Mouse (Mus musculus): ENCODE data around the gene Sh3rf1. TPM values are rescaled to one million over a fixed set of nuclear protein-coding genes. Genes with fewer than 3 reads are reported as not detected.

Sh3rf1 gene
- polyA plus RNA-seq, 1 experiment from 2014 or later, result 7.8 TPM

DNA sequence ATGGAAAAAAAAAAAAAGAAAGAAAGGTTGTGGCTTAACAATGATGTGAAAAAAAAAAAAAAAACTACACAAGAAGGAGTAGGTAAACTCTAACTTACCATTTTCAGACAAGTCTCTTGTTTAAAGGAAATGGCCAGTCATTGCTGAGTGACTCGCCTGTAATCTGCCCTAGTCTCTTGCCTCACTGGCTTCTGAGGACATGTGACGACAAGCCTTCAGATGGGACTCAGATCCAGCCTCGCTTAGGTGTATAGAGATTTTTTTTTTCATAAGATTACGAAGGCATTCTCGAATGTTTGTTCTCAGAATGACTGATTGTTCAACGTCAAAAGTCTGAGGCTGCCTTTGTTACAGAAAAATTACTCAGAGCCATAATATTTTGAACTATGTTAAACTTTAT lies 116.0 kb downstream of the Sh3rf1 start:
- WGBS, result 89% methylated on average over 6 of the region's 6 CpGs

DNA sequence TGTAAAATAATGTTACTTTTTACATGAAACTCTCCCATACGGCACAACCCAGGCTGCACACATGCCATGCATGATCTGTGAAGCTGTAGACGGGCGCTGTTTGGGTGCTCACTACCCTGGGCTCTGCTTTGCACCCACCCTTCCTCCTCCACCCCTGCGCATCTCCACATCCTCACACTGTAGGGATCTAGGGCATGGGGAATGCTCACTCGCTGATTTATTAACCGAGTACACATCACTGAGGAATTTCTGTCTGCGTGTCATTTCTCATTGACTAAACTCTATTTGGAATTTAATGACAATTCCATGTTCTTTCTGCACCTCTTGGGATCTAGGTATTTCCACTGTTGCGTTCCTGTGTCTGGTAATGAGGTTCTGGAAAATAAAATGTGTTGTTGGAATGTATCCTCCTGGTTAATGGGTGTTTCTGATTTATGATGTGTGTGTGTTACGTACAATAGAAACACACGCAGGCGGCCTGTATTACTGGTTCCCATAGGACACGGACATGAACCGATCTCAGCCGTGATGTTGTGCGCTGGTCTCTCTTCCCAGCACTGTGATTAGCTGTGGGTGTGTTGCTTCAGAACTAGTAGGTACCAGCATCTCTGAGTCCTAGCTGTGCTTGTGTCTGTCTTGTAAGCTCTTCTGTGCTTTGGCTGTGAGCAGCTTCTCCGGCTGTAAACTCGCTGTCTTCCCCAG lies 116.8 kb downstream of the Sh3rf1 start:
- Histone ChIP-seq H3K4me3 (no peak overlapping the region), H3K4me1 (peaks cover 11% of the 10 kb centered on the region), H3K27ac (no peak overlapping the region), H3K9me3 (replicated peaks) (no peaks in the 10 kb centered on the region), H3K27me3 (ENCODE audit: low read depth, poor library complexity, severe bottlenecking) (no peaks in the 10 kb centered on the region), H3K36me3 (no peaks in the 10 kb centered on the region)
- 89% methylated on average over 17 of the region's 17 CpGs for WGBS
- DNase-seq (ENCODE audit: low spot score), result no peak

More for the DNA sequence above, 116.0 kb downstream of the Sh3rf1 start:
- Histone ChIP-seq H3K36me3 (no peaks in the 10 kb centered on the region), H3K9me3 (replicated peaks) (no peaks in the 10 kb centered on the region), H3K4me1 (peaks cover 11% of the 10 kb centered on the region), H3K4me3 (no peak overlapping the region), H3K27ac (no peak overlapping the region), H3K27me3 (ENCODE audit: low read depth, poor library complexity, severe bottlenecking) (no peaks in the 10 kb centered on the region)
- DNase-seq (ENCODE audit: low spot score), result no peak

DNA sequence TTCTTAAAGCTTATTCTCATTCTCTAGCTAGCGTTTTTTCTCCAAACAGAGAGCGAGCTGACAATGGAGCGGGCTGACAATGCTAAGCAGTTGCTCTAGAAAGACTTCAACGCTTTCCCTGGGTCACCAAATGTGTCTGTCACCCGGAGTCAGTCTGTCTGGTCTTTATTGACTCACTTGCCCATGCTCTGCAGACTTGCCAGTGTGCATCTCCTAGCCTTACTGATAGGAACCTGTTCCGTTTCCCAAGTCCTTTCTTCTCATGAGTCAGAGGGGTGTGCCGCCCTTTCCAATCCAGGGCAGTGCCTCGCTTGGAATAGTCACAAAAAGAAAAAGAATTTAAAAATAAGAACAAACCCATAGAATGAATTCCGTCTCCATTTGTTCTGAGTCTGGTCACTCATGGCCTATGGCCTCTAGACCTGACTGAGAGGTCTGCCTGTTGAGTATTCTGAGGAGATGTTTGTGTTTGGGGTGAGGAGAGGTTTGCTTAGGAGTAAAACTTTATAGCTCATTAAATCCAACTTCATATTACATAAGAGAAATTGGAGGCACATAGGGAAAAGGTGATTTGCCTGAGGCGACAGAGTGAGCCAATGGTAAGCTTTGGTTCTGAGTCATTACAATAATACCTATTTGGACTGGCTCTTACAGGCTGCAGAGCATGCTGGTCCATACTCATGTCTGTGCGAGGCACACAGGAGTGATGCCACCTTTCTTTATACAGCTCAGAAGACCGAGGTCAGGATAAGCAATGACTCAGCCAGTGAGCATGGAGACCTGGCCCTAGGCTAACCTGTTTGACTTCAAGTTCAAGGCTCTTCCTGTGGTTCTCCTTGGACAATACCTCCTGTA lies 118.1 kb downstream of the Sh3rf1 start:
- Histone ChIP-seq H3K9me3 (replicated peaks) (no peaks in the 10 kb centered on the region), H3K4me3 (no peak overlapping the region), H3K27me3 (ENCODE audit: low read depth, poor library complexity, severe bottlenecking) (no peaks in the 10 kb centered on the region), H3K27ac (no peak overlapping the region), H3K36me3 (no peaks in the 10 kb centered on the region), H3K4me1 (peaks cover 11% of the 10 kb centered on the region)
- no peak for DNase-seq (ENCODE audit: low spot score)
- 84% methylated on average over 12 of the region's 12 CpGs for WGBS

DNA sequence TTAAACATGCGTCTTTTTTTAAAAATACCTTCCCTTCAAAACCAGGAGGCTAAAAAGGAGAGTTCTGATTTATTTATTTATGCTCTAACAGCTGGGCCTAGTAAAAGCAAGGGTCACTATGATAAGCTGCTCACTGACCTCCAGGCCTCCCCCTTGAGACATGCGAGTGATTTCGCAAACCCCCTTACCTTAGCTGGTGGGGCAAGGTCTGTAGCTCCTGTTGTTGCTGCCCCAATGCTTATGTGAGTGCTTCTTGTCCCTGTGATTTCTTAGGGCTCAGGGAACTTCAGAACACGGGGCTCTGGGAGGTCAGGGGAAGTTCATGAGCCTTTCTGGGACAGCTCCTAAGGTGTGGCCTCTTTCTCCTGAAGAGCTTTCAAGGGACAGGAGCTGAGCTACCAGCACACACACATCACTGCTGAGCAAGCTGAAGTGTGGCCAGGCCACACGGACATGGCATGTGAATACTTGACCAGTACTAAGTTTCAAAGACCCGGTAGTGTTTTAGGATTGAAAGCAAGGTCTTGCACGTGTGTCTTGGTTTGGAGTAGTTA lies 118.9 kb downstream of the Sh3rf1 start:
- Histone ChIP-seq H3K4me1 (peaks cover 11% of the 10 kb centered on the region), H3K4me3 (no peak overlapping the region), H3K9me3 (replicated peaks) (no peaks in the 10 kb centered on the region), H3K27ac (no peak overlapping the region), H3K27me3 (ENCODE audit: low read depth, poor library complexity, severe bottlenecking) (no peaks in the 10 kb centered on the region), H3K36me3 (no peaks in the 10 kb centered on the region)
- WGBS, result 72% methylated on average over 7 of the region's 7 CpGs
- DNase-seq (ENCODE audit: low spot score), result no peak

DNA sequence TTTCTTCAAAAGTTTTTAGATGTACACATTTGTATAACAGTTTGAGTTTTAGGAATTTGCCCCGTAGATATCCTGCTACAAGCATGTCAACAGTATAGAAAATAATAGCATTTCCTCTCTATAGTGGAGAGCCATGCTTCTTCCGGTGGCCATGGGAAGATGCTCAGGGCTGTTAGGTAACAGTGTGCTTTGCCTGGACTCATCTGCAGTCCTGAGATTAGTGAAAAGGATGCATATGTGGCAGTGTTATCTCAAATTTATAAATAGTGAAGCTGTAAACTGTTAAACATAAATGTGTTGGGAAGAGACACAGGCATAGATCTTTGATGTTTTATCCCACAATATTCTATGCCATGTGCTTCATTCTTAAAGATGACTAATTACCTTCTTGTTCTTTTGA lies 120.8 kb downstream of the Sh3rf1 start:
- peaks cover 15% of the 10 kb centered on the region for H3K4me1 ChIP-seq
- no peak overlapping the region for H3K27ac ChIP-seq
- no peak overlapping the region for H3K4me3 ChIP-seq
- no peaks in the 10 kb centered on the region for H3K9me3 ChIP-seq (replicated peaks)
- WGBS, result 85% methylated on average over 2 of the region's 2 CpGs
- DNase-seq (ENCODE audit: low spot score), result no peak
- peaks cover 3% of the 10 kb centered on the region for H3K36me3 ChIP-seq
- no peaks in the 10 kb centered on the region for H3K27me3 ChIP-seq (ENCODE audit: low read depth, poor library complexity, severe bottlenecking)

DNA sequence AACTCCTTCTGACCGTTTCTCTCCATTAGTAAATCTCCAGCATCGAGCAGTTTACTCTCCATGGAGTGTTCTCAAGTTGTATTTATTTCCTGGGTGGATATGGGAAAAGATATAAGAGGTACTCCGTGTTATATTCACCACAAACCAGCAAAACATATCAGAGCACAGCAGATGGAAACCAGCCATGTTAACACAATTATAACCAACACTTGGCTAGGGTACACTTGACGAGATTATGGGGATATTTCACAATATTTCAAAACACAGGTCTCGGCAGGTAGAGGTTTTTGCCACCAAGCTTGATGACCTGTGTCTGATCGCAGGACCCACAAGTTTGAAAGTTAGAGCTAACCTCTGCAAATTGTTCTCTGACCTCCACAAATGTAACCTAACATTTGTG lies 123.3 kb downstream of the Sh3rf1 start:
- no peaks in the 10 kb centered on the region for H3K27me3 ChIP-seq (ENCODE audit: low read depth, poor library complexity, severe bottlenecking)
- DNase-seq (ENCODE audit: low spot score), result no peak
- 94% methylated on average over 6 of the region's 6 CpGs for WGBS
- peaks cover 8% of the 10 kb centered on the region for H3K36me3 ChIP-seq
- H3K27ac ChIP-seq, result no peak overlapping the region
- no peaks in the 10 kb centered on the region for H3K9me3 ChIP-seq (replicated peaks)
- H3K4me1 ChIP-seq, result peaks cover 8% of the 10 kb centered on the region; the same call in 1 of the 2 replicates
- H3K4me3 ChIP-seq, result no peak overlapping the region

DNA sequence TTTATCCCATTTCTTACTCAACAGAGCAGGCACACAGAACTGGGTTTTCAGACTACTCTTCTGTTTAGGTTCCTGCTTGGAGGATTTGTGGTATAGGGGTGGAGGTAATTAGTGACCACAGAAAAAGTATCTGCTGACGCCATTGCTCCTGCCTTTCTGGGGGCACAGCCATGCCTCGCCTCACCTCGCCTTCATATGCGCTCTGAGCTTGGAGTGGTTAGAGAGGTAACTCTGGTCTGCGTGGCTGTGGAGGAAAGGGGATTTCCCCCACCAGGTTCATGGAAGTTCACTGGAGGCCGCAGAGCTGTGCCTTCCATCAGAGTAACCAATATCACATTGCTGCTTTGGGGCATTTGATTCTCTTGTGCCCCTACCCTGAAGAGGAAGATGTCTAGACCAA lies 123.9 kb downstream of the Sh3rf1 start:
- WGBS, result 95% methylated on average over 6 of the region's 6 CpGs
- Histone ChIP-seq H3K27ac (no peak overlapping the region), H3K4me1 (peaks cover 6% of the 10 kb centered on the region; the same call in 1 of the 2 replicates), H3K4me3 (no peak overlapping the region), H3K9me3 (replicated peaks) (no peaks in the 10 kb centered on the region), H3K36me3 (peaks cover 8% of the 10 kb centered on the region), H3K27me3 (ENCODE audit: low read depth, poor library complexity, severe bottlenecking) (no peaks in the 10 kb centered on the region)
- DNase-seq (ENCODE audit: low spot score), result no peak

DNA sequence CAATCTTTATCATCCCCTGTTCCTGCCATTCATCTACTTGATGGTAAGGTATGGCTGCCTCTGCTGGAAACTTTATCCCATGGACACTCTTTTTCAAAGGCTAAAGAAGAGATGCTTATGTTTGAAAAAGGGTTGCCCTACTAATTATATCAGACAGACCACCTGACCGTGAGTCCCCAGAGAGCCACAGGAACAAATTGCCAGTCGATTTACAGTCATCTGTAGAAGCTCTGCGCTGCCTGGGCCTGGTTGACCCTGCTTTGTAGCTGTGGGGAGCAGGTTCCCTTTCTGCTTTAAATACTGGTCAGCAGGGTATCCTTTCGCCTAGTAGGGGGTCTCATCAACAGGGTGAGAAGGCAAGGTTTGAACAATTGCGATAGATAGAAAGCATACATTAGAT lies 124.4 kb downstream of the Sh3rf1 start:
- 0 out of 2 replicates have a peak, but pooled peaks cover 4% of the 10 kb centered on the region for H3K4me1 ChIP-seq
- no peak overlapping the region for H3K27ac ChIP-seq
- no peak for DNase-seq (ENCODE audit: low spot score)
- 73% methylated on average over 5 of the region's 5 CpGs for WGBS
- H3K27me3 ChIP-seq (ENCODE audit: low read depth, poor library complexity, severe bottlenecking), result no peaks in the 10 kb centered on the region
- H3K9me3 ChIP-seq (replicated peaks), result no peaks in the 10 kb centered on the region
- peaks cover 8% of the 10 kb centered on the region for H3K36me3 ChIP-seq
- no peak overlapping the region for H3K4me3 ChIP-seq

DNA sequence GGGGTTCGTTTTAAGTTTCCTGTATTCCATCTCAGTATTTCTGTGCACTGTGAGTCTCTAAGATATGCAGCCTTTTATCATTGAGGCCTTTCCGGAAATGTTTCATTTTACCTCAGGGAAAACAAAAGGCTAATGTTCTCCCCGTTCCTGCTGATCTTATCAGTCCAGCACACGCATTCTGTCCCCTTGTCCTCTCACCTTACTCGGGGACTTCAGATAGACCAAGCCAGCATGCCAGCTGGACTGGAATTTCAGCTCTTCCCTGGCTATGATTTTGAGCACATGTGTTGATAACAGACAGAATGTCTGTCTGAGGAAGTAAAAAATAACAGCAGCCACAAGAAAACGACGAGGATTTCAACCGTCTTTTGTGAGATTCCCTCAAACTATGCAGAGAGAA lies 124.8 kb downstream of the Sh3rf1 start:
- Histone ChIP-seq H3K4me3 (no peak overlapping the region), H3K4me1 (0 out of 2 replicates have a peak, but pooled peaks cover 4% of the 10 kb centered on the region), H3K36me3 (peaks cover 8% of the 10 kb centered on the region), H3K27me3 (ENCODE audit: low read depth, poor library complexity, severe bottlenecking) (no peaks in the 10 kb centered on the region), H3K27ac (no peak overlapping the region), H3K9me3 (replicated peaks) (no peaks in the 10 kb centered on the region)
- DNase-seq (ENCODE audit: low spot score), result no peak
- WGBS, result 71% methylated on average over 8 of the region's 8 CpGs

DNA sequence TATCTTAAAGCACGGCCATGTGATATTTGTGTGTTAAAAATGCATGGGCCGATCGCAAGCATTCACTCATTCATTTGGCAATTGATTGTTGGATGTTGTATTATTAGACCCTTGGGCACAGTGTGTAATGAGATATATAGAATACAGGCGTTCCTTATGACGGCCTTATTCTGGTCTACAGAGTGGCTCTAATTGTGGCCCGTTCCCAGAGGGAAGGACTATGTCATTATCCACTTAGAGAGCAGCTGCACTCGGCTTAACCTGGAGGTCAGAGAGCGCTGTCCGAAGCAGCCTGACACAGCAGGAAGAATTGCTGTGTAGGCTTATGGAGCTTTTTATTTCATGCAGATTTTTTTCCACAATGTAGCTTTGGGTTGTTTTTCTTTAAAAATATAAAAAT lies 126.8 kb downstream of the Sh3rf1 start:
- Histone ChIP-seq H3K27ac (no peak overlapping the region), H3K9me3 (replicated peaks) (no peaks in the 10 kb centered on the region), H3K36me3 (peaks cover 8% of the 10 kb centered on the region), H3K4me1 (0 out of 2 replicates have a peak, but pooled peaks cover 4% of the 10 kb centered on the region), H3K4me3 (no peak overlapping the region), H3K27me3 (ENCODE audit: low read depth, poor library complexity, severe bottlenecking) (no peaks in the 10 kb centered on the region)
- no peak for DNase-seq (ENCODE audit: low spot score)
- 57% methylated on average over 9 of the region's 9 CpGs for WGBS

DNA sequence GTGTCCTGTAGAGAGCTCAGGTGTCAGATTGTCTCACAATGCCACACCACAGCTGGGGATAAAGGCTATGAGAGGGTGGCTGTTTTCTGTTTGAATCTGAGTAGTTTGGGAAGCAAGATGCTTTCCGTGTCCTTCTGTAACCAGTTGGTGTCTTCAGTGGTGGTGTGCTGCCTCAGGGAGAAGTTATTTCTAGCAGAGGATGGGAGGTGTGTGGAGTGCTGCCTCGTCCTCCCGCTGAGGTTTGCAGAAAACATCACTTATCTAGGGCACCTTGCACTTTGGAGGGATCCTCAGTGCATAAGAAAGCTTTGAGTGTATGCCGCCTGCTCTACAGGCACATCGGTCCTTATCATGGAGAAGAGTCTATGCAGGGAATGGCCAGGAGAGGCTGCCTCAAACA lies 128.0 kb downstream of the Sh3rf1 start:
- 93% methylated on average over 5 of the region's 5 CpGs for WGBS

DNA sequence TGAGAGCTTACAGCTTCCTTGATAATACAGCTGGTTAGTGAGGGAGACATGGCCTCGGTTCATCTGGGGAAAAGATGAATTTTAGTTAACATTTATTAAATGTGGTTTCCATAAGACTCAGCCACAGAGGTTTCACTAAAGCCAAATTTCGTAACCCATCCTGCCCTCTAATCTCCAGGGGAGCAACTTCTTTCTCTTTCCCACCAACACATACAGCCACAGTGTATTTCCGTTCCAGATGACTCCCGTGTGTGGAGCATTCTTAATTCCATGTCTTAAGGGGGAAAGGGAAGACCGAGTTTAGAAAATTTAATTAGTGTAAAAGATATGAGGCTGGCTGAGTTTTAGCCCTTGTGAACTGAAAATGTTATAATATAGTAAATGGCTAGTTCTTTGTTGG lies 131.8 kb downstream of the Sh3rf1 start:
- WGBS, result 85% methylated on average over 5 of the region's 5 CpGs
- Histone ChIP-seq H3K4me1 (no peaks in the 10 kb centered on the region), H3K27me3 (ENCODE audit: low read depth, poor library complexity, severe bottlenecking) (no peaks in the 10 kb centered on the region), H3K27ac (no peak overlapping the region), H3K9me3 (replicated peaks) (no peaks in the 10 kb centered on the region), H3K36me3 (no peaks in the 10 kb centered on the region), H3K4me3 (no peak overlapping the region)
- DNase-seq (ENCODE audit: low spot score), result no peak

More for the DNA sequence above, 128.0 kb downstream of the Sh3rf1 start:
- H3K9me3 ChIP-seq (replicated peaks), result no peaks in the 10 kb centered on the region
- no peaks in the 10 kb centered on the region for H3K27me3 ChIP-seq (ENCODE audit: low read depth, poor library complexity, severe bottlenecking)
- H3K4me3 ChIP-seq, result no peak overlapping the region
- DNase-seq (ENCODE audit: low spot score), result no peak
- H3K36me3 ChIP-seq, result peaks cover 8% of the 10 kb centered on the region
- H3K27ac ChIP-seq, result no peak overlapping the region
- H3K4me1 ChIP-seq, result 0 out of 2 replicates have a peak, but pooled peaks cover 4% of the 10 kb centered on the region

DNA sequence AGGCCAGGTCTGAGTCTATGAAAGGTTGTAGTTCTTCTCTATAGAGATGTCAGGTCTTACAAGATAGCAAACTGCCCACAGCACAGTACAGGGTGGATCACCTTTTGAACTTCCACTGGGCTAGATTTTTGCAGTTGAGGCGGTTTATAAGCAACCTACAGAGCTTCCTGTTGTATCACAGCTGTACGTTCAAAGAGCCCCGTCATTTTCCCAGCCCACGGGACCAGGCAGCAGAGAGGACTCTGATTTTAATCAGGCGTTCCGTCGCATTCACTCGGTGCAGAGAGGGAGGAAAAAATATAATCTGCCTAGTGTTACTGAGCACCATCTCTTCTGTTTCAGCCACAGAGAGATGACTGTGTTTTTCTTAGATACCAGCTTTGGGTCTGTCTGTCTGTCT lies 135.3 kb downstream of the Sh3rf1 start:
- 68% methylated on average over 8 of the region's 8 CpGs for WGBS
- H3K27ac ChIP-seq, result no peak overlapping the region
- H3K9me3 ChIP-seq (replicated peaks), result no peaks in the 10 kb centered on the region
- no peaks in the 10 kb centered on the region for H3K36me3 ChIP-seq
- no peaks in the 10 kb centered on the region for H3K4me1 ChIP-seq
- no peak overlapping the region for H3K4me3 ChIP-seq
- no peaks in the 10 kb centered on the region for H3K27me3 ChIP-seq (ENCODE audit: low read depth, poor library complexity, severe bottlenecking)
- no peak for DNase-seq (ENCODE audit: low spot score)

Data from limb, embryonic 10.5 days (tissue).